21 mouse cellular contexts compared by ENCODE assay signal in the genomic region with DNA sequence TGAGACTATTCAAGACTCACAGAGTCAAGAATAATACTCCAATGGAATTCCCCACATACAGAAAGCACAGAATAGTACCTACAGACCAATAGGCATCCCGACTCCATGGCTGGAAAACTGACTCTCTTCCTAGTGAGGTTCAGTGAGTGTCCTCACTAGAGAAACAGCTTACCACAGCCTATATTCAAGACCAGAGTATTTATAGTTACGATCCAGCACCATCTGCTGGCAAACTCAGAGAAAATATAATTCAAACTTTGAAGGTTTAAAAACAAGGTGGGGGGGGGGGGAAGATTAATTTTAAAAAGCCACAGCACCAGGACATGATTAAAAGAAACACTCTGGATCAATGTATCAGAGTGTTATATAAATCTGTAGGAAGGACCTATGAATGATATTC.
DNase-seq lines count a peak whose midpoint lies in the region; ATAC-seq and TF ChIP-seq lines count a peak whose summit lies in the region.
"Had no signal": no experiment of that assay in that cellular context is flagged by ENCODE, and none has a peak within 500 bp of the region (broad histone marks: within the 10 kb centered on the region; RNA-seq: fewer than 3 reads in every experiment).

No protein-coding gene starts in this region.

- H3K4me2 ChIP-seq in embryonic facial prominence, embryonic 14.5 days (ENCODE audit: low read depth, low read length), result no peak overlapping the region
- no peak overlapping the region for H3K4me2 ChIP-seq in midbrain, postnatal 0 days (ENCODE audit: low read depth, low read length, poor library complexity, severe bottlenecking)
- H3K4me2 ChIP-seq in midbrain, embryonic 16.5 days (ENCODE audit: low read length), result no peak overlapping the region
- H3K4me2 ChIP-seq: embryonic facial prominence, embryonic 12.5 days; forebrain, embryonic 12.5 days; heart, embryonic 11.5 days; heart, embryonic 15.5 days; hindbrain, embryonic 14.5 days had no signal

- no peak overlapping the region for H3K9ac ChIP-seq in embryonic facial prominence, embryonic 14.5 days (ENCODE audit: low read depth, low read length)
- no peak overlapping the region for H3K9ac ChIP-seq in midbrain, postnatal 0 days (replicated peaks; ENCODE audit: low read length, poor library complexity, severe bottlenecking)
- no peak overlapping the region for H3K9ac ChIP-seq in midbrain, embryonic 16.5 days (ENCODE audit: low read depth, low read length)
- H3K9ac ChIP-seq: embryonic facial prominence, embryonic 12.5 days; forebrain, embryonic 12.5 days; heart, embryonic 15.5 days; hindbrain, embryonic 14.5 days had no signal

- H3K9me3 ChIP-seq in embryonic facial prominence, embryonic 14.5 days (ENCODE audit: control insufficient read depth, low read length), result no peaks in the 10 kb centered on the region
- H3K9me3 ChIP-seq in embryonic facial prominence, embryonic 10.5 days, result no peaks in the 10 kb centered on the region
- H3K9me3 ChIP-seq in midbrain, postnatal 0 days (ENCODE audit: low read length), result no peaks in the 10 kb centered on the region
- H3K9me3 ChIP-seq in midbrain, embryonic 16.5 days (replicated peaks; ENCODE audit: control insufficient read depth, low read length, poor library complexity, severe bottlenecking), result no peaks in the 10 kb centered on the region
- H3K9me3 ChIP-seq: embryonic facial prominence, embryonic 12.5 days; forebrain, embryonic 12.5 days; heart, embryonic 15.5 days had no signal

- no peak overlapping the region for H3K4me3 ChIP-seq in embryonic facial prominence, embryonic 14.5 days (ENCODE audit: low read depth, low read length)
- no peak overlapping the region for H3K4me3 ChIP-seq in embryonic facial prominence, embryonic 10.5 days
- no peak overlapping the region for H3K4me3 ChIP-seq in layer of hippocampus, adult 2 months
- H3K4me3 ChIP-seq in midbrain, postnatal 0 days (ENCODE audit: low read depth, low read length), result no peak overlapping the region
- H3K4me3 ChIP-seq in midbrain, embryonic 16.5 days (ENCODE audit: low read depth, low read length), result no peak overlapping the region
- H3K4me3 ChIP-seq: embryonic facial prominence, embryonic 12.5 days; forebrain, embryonic 12.5 days; heart, embryonic 15.5 days had no signal

- no peak for ATAC-seq in embryonic facial prominence, embryonic 14.5 days (ENCODE audit: low read depth)
- no peak for ATAC-seq in midbrain, postnatal 0 days (ENCODE audit: low FRiP score)
- ATAC-seq in midbrain, embryonic 16.5 days, result no peak
- ATAC-seq: activated CD4-positive, CD25-positive, alpha-beta regulatory T cell, adult 4 months; Patski had no signal

- no peaks in the 10 kb centered on the region for H3K36me3 ChIP-seq in embryonic facial prominence, embryonic 14.5 days (ENCODE audit: control insufficient read depth, insufficient read depth, low read length)
- H3K36me3 ChIP-seq in embryonic facial prominence, embryonic 10.5 days (replicated peaks), result no peaks in the 10 kb centered on the region
- no peaks in the 10 kb centered on the region for H3K36me3 ChIP-seq in midbrain, postnatal 0 days (ENCODE audit: insufficient read depth, low read length)
- no peaks in the 10 kb centered on the region for H3K36me3 ChIP-seq in midbrain, embryonic 16.5 days (ENCODE audit: control insufficient read depth, insufficient read depth, low read length)
- H3K36me3 ChIP-seq: embryonic facial prominence, embryonic 12.5 days; forebrain, embryonic 12.5 days; heart, embryonic 15.5 days had no signal

- 68% methylated on average over 2 of the region's 2 CpGs for WGBS in embryonic facial prominence, embryonic 14.5 days
- WGBS in embryonic facial prominence, embryonic 10.5 days, result 86% methylated on average over 2 of the region's 2 CpGs
- WGBS in midbrain, postnatal 0 days, result 77% methylated on average over 2 of the region's 2 CpGs
- WGBS in midbrain, embryonic 16.5 days, result 74% methylated on average over 2 of the region's 2 CpGs

- no peak overlapping the region for H3K27ac ChIP-seq in embryonic facial prominence, embryonic 14.5 days (replicated peaks; ENCODE audit: low read depth, low read length)
- H3K27ac ChIP-seq in embryonic facial prominence, embryonic 10.5 days (replicated peaks), result no peak overlapping the region
- no peak overlapping the region for H3K27ac ChIP-seq in layer of hippocampus, adult 2 months
- no peak overlapping the region for H3K27ac ChIP-seq in midbrain, postnatal 0 days (ENCODE audit: low read depth, low read length)
- no peak overlapping the region for H3K27ac ChIP-seq in midbrain, embryonic 16.5 days (ENCODE audit: low read length)
- H3K27ac ChIP-seq: embryonic facial prominence, embryonic 12.5 days; forebrain, embryonic 12.5 days; heart, embryonic 15.5 days; hindbrain, embryonic 14.5 days had no signal

- no peaks in the 10 kb centered on the region for H3K27me3 ChIP-seq in embryonic facial prominence, embryonic 14.5 days (replicated peaks; ENCODE audit: control insufficient read depth, insufficient read depth, low read length)
- no peaks in the 10 kb centered on the region for H3K27me3 ChIP-seq in embryonic facial prominence, embryonic 10.5 days (replicated peaks; ENCODE audit: low read depth, poor library complexity, severe bottlenecking)
- no peaks in the 10 kb centered on the region for H3K27me3 ChIP-seq in midbrain, postnatal 0 days (ENCODE audit: insufficient read depth, low read length)
- H3K27me3 ChIP-seq in midbrain, embryonic 16.5 days (ENCODE audit: control insufficient read depth, insufficient read depth, low read depth, low read length), result no peaks in the 10 kb centered on the region
- H3K27me3 ChIP-seq: embryonic facial prominence, embryonic 12.5 days; forebrain, embryonic 12.5 days; heart, embryonic 15.5 days; Patski had no signal

- TF ChIP-seq CTCF in layer of hippocampus, adult 2 months (conservative IDR thresholded peaks at IDR 0.05), result peak; percentile 53
- TF ChIP-seq CTCF in midbrain, postnatal 0 days (IDR thresholded peaks at IDR 0.05), result peak; percentile 48

- H3K4me1 ChIP-seq in embryonic facial prominence, embryonic 14.5 days (ENCODE audit: control insufficient read depth, insufficient read depth, low read length), result no peaks in the 10 kb centered on the region
- no peaks in the 10 kb centered on the region for H3K4me1 ChIP-seq in embryonic facial prominence, embryonic 10.5 days
- no peaks in the 10 kb centered on the region for H3K4me1 ChIP-seq in midbrain, postnatal 0 days (ENCODE audit: insufficient read depth, low read length)
- no peaks in the 10 kb centered on the region for H3K4me1 ChIP-seq in midbrain, embryonic 16.5 days (ENCODE audit: control insufficient read depth, insufficient read depth, low read length)
- H3K4me1 ChIP-seq: embryonic facial prominence, embryonic 12.5 days; forebrain, embryonic 12.5 days; heart, embryonic 15.5 days had no signal

- DNase-seq in embryonic facial prominence, embryonic 14.5 days (ENCODE audit: low spot score), result peak; percentile 3
- DNase-seq in embryonic facial prominence, embryonic 10.5 days (ENCODE audit: low spot score), result no peak
- DNase-seq in layer of hippocampus, adult 2 months (ENCODE audit: low spot score in 2 of 2), result no peak
- no peak for DNase-seq in layer of hippocampus, postnatal 36 days
- peak; percentile 42 for DNase-seq in midbrain, postnatal 0 days (ENCODE audit: low spot score)
- DNase-seq in telencephalon, adult 2 months (ENCODE audit: low read depth, low spot score), result peak; percentile 15
- no peak for DNase-seq in spleen, postnatal 10 days (ENCODE audit: low spot score in 2 of 2)
- DNase-seq: adrenal gland, postnatal 14 days; cerebellum, adult 2 months; cerebellum, postnatal 10 days; gastrocnemius, postnatal 10 days; heart, adult 18-20 months; heart, postnatal 14 days had no signal

Comparison
In these comparisons a context has a peak if more than half of its experiments do, and no peak if none do; other contexts are left out.
1. DNase-seq: peak in embryonic facial prominence, embryonic 14.5 days (single experiment), midbrain, postnatal 0 days (single experiment) and telencephalon, adult 2 months (single experiment); none in embryonic facial prominence, embryonic 10.5 days (single experiment), layer of hippocampus, adult 2 months (0 of 2), layer of hippocampus, postnatal 36 days (0 of 2) and spleen, postnatal 10 days (0 of 2).